Mouse (Mus musculus): ENCODE measurements around the gene Eif3l.

Eif3l gene

GRCm38 (mm10) chr15:79050160-79050845 lies 24.7 kb upstream of the Eif3l start:
- DNase-seq (ENCODE audit: low spot score): no peak

DNA sequence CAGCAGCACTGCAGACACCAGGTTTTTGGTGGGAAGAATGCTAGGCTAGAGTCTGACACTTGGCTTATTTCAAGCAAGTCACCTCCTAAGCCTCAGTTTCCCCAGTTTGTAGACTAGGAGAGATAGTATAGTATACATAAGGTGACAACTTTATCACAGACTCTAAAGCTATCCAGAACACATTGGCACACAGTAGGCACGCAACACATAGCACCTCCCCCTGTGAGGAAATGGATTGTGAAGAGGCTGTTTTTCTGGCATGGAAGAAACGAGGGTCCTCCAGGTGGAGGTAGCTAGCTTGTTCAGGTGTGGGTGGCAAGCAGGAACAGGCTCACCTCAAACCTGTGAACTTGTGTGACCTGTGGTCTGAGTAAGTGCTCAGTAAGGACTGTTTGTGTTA lies 24.0 kb upstream of the Eif3l start:
- no peak for DNase-seq (ENCODE audit: low spot score)

- DNase-seq (ENCODE audit: low spot score): no peak
These were observed 23.3 kb upstream of the Eif3l start for GRCm38 (mm10) chr15:79051461-79052360.

DNA sequence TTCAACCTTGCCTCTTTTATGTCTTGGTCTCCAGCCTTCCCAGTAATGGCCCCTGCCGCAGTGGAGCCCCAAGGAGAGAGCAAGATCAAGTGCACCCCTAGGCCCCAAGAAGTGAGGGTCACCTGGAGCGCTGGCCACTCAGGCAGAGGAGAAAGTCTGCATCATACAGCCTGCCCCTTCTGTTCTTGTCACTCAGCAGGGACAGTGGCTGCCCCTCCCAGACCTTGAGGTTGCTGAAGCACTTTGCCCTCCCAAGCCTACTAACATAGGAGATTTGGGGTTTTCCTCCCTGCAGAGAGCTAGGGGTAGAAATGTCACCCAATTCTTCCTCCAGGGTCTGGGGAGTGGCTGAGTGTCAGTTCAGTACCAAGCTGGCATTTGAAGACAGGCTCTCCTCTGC lies 22.6 kb upstream of the Eif3l start:
- no peak for DNase-seq (ENCODE audit: low spot score)

DNA sequence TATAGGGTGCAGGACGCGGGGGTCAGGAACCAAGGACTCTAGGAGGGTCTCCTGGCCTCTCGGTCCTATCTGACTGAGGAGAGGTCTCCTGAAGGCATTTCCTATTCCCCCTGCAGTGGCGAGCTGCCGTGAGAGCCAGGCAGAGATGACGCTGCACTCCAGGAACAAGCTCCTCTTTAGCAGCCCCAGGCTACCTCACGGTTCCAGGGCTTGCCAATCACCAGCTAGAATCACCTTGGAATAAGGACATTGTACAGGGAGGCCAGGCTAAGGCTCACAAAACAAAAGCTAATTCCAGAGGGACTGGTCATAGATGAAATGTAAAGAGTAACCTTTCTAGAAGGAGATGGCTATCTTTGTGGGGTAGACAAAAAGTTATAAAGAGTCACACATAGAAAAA lies 18.4 kb upstream of the Eif3l start:
- DNase-seq (ENCODE audit: low spot score): no peak

GRCm38 (mm10) chr15:79057850-79058249 lies 17.1 kb upstream of the Eif3l start:
- peak; percentile 73 for DNase-seq (ENCODE audit: low spot score)

DNA sequence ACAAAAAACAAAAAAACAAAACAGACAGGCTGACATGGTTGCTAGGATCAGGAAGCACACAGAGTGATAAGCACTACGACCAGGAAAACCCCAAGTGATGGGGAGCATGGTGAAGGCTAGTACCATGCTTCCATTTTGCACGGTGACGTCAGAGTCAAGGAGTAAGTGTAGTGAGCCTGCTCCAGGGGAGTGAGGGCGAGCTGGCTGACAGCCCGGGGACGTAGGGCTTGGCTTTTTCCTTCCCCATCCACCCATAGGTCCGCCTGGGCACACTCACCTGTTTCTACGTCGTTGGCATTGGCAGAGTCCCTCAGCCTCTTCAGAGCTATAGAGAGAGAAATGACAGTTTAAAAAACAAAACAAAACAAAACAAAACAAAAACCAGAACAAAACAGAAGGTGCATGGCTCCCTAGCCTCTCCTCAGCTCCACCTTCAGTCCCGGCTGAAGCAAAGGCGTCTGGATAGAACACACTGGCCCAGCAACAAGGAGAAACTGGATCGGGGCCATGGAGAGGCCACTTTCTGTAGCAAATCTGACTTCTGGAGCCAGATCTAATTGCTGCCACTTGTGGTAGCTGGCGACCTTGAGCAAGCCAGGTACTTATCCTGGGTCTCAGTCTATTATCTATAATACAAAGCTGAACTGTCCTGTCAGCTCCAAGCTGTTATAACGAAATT lies 14.0 kb upstream of the Eif3l start:
- no peak for DNase-seq (ENCODE audit: low spot score)

GRCm38 (mm10) chr15:79062376-79063159 lies 12.4 kb upstream of the Eif3l start, which contains the start of gene Ankrd54:
TSS of gene Ankrd54 (minus strand) at chr15:79062893.
- DNase-seq (ENCODE audit: low spot score): peak; percentile 99

DNA sequence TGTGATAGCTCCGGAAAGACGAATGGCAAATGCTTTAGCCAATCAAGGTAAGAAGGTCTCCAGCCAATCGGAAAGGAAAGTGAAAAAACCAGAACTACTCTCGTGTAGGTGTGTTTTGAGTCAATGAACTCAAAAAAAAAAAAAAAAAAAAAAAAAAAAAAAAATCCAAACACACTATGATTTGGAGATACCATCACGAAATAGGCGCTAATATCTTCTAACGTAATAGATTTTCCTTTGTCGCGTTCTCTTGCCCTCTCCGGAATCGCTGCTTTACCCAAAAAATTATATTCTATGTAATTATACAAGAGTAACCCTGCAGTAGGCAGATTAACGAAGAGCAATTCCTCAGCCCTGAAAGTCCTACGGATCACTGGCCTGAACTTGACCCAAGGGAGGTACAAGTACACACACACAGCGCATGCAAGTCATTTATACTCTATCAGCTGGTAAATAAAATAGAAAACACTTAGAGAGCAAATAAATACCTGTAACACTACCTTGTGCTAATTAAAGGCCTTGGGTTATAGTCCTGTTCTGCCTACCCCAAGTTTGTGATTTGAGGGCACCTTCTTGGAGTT lies 11.7 kb upstream of the Eif3l start:
- DNase-seq (ENCODE audit: low spot score): no peak

DNA sequence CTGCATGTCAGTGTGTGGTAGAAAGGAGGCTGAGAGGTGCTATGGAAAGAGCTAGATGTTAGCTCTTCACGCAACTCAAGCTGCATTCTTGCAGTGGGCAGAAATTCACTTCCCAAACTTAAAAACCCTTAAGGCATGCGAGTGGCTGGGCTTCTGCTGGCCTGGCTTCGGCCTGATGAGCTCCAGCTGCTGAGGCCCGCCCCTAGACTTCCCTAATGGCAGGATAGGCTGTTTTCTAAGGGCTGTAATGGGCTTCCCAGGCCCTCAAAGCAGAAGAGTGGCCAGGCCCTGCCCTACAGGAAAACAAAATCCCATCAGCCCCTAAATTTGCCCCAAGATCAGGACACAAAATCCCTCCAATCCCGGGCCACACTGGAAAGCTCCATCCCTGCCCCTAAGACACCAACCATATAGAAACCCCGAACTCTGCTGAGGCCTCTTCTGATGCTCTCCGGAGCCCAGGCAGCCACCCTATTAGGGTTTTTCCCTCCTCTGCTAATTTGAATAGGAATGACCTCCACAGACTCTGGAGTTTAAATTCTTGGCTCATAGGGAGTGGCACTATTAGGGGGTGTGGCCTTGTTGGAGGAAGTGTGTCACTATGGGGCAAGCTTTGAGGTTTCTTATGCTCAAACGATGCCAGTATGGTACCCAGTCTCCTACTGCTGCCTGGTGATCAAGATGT lies 9.8 kb upstream of the Eif3l start:
- DNase-seq (ENCODE audit: low spot score): no peak

DNA sequence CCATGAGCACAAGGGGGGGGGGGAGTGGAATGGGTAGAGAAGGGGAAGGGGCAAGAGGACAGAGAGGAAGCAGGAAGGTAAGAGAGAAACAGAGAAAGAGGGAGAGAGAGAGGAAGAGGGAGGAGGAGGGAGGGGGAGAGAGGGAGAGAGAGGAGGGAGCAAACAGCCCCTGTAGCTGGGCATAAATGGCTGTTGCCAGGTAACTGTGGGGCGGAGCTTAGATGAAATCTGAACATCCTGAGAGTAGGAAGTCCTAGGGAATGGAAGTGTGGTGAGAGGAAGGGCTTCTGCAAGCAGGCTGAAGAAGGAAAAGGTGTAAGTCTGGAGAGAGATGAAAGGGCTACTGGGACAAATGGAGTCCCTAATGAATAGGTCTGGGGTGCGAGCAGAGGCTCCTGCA lies 8.7 kb upstream of the Eif3l start:
- no peak for DNase-seq (ENCODE audit: low spot score)

DNA sequence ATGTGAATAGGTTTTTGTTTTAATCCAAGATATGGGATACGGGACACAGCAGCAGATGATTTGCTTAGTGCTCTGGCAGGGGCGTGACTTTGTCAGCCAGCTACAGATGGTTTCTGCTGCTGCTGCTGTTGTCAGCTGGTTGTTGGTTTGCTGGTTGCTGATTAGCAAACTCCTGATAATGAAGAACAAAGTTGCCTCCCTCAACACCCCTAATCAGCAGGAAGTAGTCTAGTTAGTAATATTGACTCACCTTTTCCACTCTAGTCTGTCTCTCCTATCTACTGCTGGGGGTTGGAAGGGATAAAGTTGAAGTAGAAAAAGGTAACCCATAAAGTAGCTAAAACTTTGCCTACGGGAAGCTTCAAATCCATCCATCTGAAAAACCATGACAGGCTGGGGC lies 7.3 kb upstream of the Eif3l start:
- peak; percentile 73 for DNase-seq (ENCODE audit: low spot score)

DNA sequence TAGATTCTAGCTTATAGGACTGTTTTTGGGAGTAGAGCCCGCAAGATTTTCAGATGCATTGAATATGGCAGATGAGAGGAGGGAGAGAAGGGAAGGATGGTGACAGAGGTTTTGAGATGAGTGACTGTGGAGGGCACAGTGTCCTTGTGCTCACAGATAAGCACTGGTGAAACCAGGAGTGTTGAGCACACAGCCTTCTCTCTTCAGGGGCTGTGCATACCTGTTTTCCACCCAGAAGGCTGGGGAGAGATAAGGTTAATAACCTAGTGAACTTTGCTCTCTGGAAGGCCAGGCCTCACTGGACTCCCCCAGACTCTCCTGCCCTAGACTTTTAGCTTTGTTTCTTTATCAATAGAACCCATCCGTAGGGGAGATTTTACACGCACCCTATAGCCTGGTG lies 6.6 kb upstream of the Eif3l start:
- peak; percentile 46 for DNase-seq (ENCODE audit: low spot score)

- no peak for DNase-seq (ENCODE audit: low spot score)
These were observed 3.6 kb upstream of the Eif3l start for GRCm38 (mm10) chr15:79071117-79072039.

DNA sequence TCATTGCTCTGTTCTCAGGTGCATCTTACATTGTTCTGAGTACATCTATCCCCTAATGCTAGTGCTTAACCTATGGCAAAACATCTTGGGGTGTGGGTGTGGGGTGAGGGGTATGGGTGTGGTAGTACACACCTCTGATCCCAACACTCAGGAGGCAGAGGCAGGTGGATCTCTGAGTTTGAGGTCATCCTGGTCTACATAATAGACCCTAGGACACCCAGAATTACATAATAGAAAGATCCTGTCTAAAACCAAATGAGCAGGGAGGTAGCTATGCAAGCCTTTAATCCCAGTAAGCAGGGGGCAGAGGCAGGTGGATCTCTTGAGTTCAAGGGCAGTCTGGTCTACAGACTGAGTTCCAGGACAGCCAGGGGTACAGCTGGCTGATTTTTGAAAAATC lies 1.2 kb upstream of the Eif3l start:
- DNase-seq (ENCODE audit: low spot score): no peak

DNA sequence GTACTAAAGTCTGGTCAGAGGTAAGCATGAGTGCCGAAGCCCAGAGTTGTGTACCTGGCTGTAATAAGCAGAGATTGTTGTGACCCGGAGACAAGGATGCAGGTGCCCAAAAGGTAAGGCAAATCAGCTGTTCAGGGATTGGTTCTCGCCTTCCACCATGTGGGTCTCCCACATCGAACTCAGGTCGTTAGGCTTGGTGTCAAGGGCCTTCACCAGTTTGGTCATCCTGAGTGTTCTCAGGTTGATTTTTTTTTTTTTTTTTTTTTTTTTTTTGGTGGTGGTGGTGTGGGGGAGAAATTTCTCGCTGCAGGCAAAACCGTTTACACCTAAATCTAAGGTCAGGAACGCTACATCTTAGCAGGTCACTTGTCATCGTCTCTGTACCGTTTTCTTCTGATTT lies 533 bp upstream of the Eif3l start:
- DNase-seq (ENCODE audit: low spot score): no peak

GRCm38 (mm10) chr15:79075658-79076365 lies 833 bp downstream of the Eif3l start:
- no peak for DNase-seq (ENCODE audit: low spot score)

GRCm38 (mm10) chr15:79079567-79079966 lies 4.6 kb downstream of the Eif3l start:
- DNase-seq (ENCODE audit: low spot score): no peak

DNA sequence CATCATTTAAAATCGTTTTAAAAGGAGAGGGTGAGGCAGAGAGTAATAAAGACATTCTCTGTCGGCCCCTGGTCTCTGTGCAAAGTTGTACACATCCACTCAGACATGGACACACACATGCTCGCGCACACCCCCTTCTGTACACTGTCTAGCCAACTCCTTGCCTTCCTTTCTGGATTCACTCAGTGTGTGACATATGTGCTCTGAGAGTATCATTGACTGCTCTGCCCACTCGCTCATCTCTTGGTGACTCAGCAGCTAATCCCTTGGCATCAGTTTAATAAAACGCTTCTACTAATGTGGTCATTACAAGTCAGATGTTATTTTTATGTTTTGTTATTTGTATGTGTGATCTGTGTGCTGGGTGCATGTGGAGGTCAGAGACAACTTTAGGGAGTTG lies 17.3 kb downstream of the Eif3l start:
- no peak for DNase-seq (ENCODE audit: low spot score)

Measured in c-Kit-positive CD71-positive TER-119-positive erythroid progenitor cells, embryonic 14.5 days (primary cell).